Mouse (Mus musculus): ENCODE measurements at regions not wholly inside any gene's neighbourhood (a gene's known extent, or its start where the extent isn't known, plus 50 kb on each side); places are given as distances from the start of the nearest gene placed in this dataset.

GRCm38 (mm10) chr1:184497007-184497406, 235.4 kb downstream of the Hlx start:
- Histone ChIP-seq H3K4me3 (replicated peaks) (no peak overlapping the region), H3K4me2 (no peak overlapping the region), H3K4me1 (replicated peaks) (no peaks in the 10 kb centered on the region), H3K9me3 (0 out of 2 replicates have a peak, but pooled peaks cover 6% of the 10 kb centered on the region), H3K9ac (replicated peaks) (no peak overlapping the region), H3K27me3 (no peaks in the 10 kb centered on the region), H3K27ac (no peak overlapping the region), H3K36me3 (no peaks in the 10 kb centered on the region)
- WGBS = 39% methylated on average over 1 of the region's 1 CpGs
- ATAC-seq (ENCODE audit: insufficient number of reproducible peaks, insufficient read depth, low FRiP score, low TSS enrichment, low read depth) = no peak

- no peaks in the 10 kb centered on the region for H3K27me3 ChIP-seq
- no peak for ATAC-seq (ENCODE audit: insufficient number of reproducible peaks, insufficient read depth, low FRiP score, low TSS enrichment, low read depth)
- no peak overlapping the region for H3K27ac ChIP-seq
- H3K4me2 ChIP-seq = no peak overlapping the region
- H3K4me1 ChIP-seq (replicated peaks) = peaks cover 10% of the 10 kb centered on the region
- H3K36me3 ChIP-seq = no peaks in the 10 kb centered on the region
- 0 out of 2 replicates have a peak, but pooled peaks cover 6% of the 10 kb centered on the region for H3K9me3 ChIP-seq
- no peak overlapping the region for H3K4me3 ChIP-seq (replicated peaks)
- WGBS = 69% methylated on average over 8 of the region's 8 CpGs
- no peak overlapping the region for H3K9ac ChIP-seq (replicated peaks)
Measured at GRCm38 (mm10) chr1:184493811-184494210, 238.6 kb downstream of the Hlx start.

GRCm38 (mm10) chr1:184492115-184492514, 240.3 kb downstream of the Hlx start:
- no peak for ATAC-seq (ENCODE audit: insufficient number of reproducible peaks, insufficient read depth, low FRiP score, low TSS enrichment, low read depth)

DNA sequence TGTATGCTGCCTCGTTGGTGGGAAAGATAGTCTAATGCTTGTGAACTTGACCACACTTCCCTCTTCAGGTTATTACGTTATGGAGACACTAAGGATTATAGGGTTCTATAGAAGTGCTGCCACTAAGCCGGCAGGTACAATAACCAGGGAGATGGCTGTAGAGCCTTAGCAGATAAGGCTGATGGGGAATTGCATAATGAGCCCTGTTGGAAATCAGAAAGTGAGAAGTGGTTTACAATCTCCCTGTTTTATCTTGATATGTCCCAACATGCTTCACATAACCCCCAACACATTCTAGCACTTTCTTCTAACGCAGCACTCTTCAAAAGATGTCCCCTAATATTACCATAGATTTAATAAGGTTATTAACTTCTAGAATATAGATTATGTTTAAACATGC, 241.2 kb downstream of the Hlx start:
- no peak for ATAC-seq (ENCODE audit: insufficient number of reproducible peaks, insufficient read depth, low FRiP score, low TSS enrichment, low read depth)
- H3K27me3 ChIP-seq = no peaks in the 10 kb centered on the region
- no peaks in the 10 kb centered on the region for H3K36me3 ChIP-seq
- H3K9ac ChIP-seq (replicated peaks) = no peak overlapping the region
- no peaks in the 10 kb centered on the region for H3K9me3 ChIP-seq
- H3K4me3 ChIP-seq (replicated peaks) = no peak overlapping the region
- WGBS = 75% methylated on average over 4 of the region's 4 CpGs
- no peak overlapping the region for H3K27ac ChIP-seq
- H3K4me1 ChIP-seq (replicated peaks) = peaks cover 18% of the 10 kb centered on the region
- no peak overlapping the region for H3K4me2 ChIP-seq

More at GRCm38 (mm10) chr1:184492115-184492514, 240.3 kb downstream of the Hlx start:
- no peak overlapping the region for H3K4me3 ChIP-seq (replicated peaks)
- no peaks in the 10 kb centered on the region for H3K9me3 ChIP-seq
- no peak overlapping the region for H3K4me2 ChIP-seq
- no peak overlapping the region for H3K27ac ChIP-seq
- no peaks in the 10 kb centered on the region for H3K36me3 ChIP-seq
- H3K9ac ChIP-seq (replicated peaks) = no peak overlapping the region
- peaks cover 18% of the 10 kb centered on the region for H3K4me1 ChIP-seq (replicated peaks)
- WGBS = 95% methylated on average over 3 of the region's 3 CpGs
- no peaks in the 10 kb centered on the region for H3K27me3 ChIP-seq

GRCm38 (mm10) chr1:184487409-184487808, 245.0 kb downstream of the Hlx start:
- peaks cover 18% of the 10 kb centered on the region for H3K4me1 ChIP-seq (replicated peaks)
- ATAC-seq (ENCODE audit: insufficient number of reproducible peaks, insufficient read depth, low FRiP score, low TSS enrichment, low read depth) = no peak; the same call in 1 of the 2 replicates
- no peak overlapping the region for H3K4me2 ChIP-seq
- H3K9ac ChIP-seq (replicated peaks) = no peak overlapping the region
- 29% methylated on average over 6 of the region's 6 CpGs for WGBS
- H3K27ac ChIP-seq = no peak overlapping the region
- H3K4me3 ChIP-seq (replicated peaks) = no peak overlapping the region
- H3K27me3 ChIP-seq = peaks cover 16% of the 10 kb centered on the region
- H3K36me3 ChIP-seq = no peaks in the 10 kb centered on the region
- no peaks in the 10 kb centered on the region for H3K9me3 ChIP-seq

DNA sequence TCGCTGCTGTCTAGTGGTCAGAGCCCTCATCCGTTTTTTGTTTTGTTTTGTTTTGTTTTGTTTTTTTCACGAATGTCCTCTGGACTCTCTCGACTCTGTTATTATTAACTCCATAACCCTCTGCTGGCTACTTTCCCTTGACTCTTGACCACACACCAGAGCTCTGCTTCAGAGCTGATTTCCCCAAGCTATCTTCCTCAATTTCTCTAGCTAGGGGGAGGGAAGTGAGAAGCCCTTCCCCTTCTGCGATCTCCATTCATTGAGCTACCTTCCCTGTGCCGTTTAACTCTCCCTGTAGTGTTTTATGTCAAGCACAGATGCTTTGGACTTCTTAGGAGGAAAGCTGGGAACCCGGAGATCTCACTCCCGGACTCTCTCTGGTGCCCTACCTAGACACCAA, 247.6 kb downstream of the Hlx start:
- H3K9ac ChIP-seq (replicated peaks) = no peak overlapping the region
- no peak overlapping the region for H3K4me2 ChIP-seq
- no peaks in the 10 kb centered on the region for H3K9me3 ChIP-seq
- H3K4me1 ChIP-seq (replicated peaks) = peaks cover 17% of the 10 kb centered on the region
- 78% methylated on average over 8 of the region's 8 CpGs for WGBS
- no peaks in the 10 kb centered on the region for H3K36me3 ChIP-seq
- H3K27ac ChIP-seq = no peak overlapping the region
- peaks cover 16% of the 10 kb centered on the region for H3K27me3 ChIP-seq
- ATAC-seq (ENCODE audit: insufficient number of reproducible peaks, insufficient read depth, low FRiP score, low TSS enrichment, low read depth) = no peak
- no peak overlapping the region for H3K4me3 ChIP-seq (replicated peaks)

DNA sequence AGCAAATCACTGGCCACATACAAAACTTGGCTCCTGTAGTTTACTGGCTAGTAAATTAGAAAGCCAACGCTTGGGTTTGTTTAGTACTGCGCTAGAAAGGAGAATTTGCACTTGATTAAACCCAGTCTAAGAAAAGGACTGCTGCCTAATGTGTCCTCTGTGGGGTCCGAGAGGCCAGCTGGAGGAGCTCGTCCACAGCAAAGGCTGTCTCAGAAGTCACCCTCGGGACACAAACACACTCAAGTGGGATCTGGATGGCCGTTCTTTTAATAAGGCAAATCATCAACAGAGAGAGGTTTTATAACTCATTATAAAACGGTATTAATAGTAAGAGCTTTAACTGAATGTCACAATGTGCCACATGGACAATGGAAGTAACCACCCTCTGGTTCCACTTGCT, 249.0 kb downstream of the Hlx start:
- Histone ChIP-seq H3K4me3 (replicated peaks) (no peak overlapping the region), H3K4me1 (replicated peaks) (peaks cover 7% of the 10 kb centered on the region; the same call in 1 of the 2 replicates), H3K27ac (no peak overlapping the region), H3K27me3 (peaks cover 16% of the 10 kb centered on the region), H3K9me3 (no peaks in the 10 kb centered on the region), H3K9ac (replicated peaks) (no peak overlapping the region), H3K36me3 (no peaks in the 10 kb centered on the region), H3K4me2 (no peak overlapping the region)
- ATAC-seq (ENCODE audit: insufficient number of reproducible peaks, insufficient read depth, low FRiP score, low TSS enrichment, low read depth) = no peak
- WGBS = 54% methylated on average over 7 of the region's 7 CpGs

DNA sequence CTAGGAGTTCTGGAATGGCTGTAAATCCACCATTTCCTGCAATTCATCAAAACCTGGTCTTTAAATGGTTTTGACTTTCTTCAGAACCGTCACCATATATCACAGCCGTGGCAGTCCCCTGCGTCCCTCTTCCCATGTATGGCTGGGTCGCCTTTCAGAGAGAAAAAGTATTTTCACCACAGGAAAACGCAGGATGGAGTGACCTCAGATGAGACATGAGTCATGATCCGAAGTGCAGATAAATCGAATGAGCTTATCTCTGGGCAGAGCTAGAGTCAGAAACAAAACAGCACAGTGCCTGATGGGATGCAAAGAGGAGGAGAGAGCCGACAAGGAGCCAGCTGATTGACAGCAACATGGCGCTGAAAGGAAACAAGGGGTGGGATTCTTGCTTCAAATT, 250.4 kb downstream of the Hlx start:
- H3K9ac ChIP-seq (replicated peaks) = no peak overlapping the region
- H3K36me3 ChIP-seq = no peaks in the 10 kb centered on the region
- H3K27ac ChIP-seq = no peak overlapping the region
- peaks cover 5% of the 10 kb centered on the region; the same call in 1 of the 2 replicates for H3K4me1 ChIP-seq (replicated peaks)
- H3K9me3 ChIP-seq = no peaks in the 10 kb centered on the region
- no peak overlapping the region for H3K4me2 ChIP-seq
- 64% methylated on average over 9 of the region's 9 CpGs for WGBS
- H3K4me3 ChIP-seq (replicated peaks) = no peak overlapping the region
- ATAC-seq (ENCODE audit: insufficient number of reproducible peaks, insufficient read depth, low FRiP score, low TSS enrichment, low read depth) = no peak
- peaks cover 16% of the 10 kb centered on the region for H3K27me3 ChIP-seq

DNA sequence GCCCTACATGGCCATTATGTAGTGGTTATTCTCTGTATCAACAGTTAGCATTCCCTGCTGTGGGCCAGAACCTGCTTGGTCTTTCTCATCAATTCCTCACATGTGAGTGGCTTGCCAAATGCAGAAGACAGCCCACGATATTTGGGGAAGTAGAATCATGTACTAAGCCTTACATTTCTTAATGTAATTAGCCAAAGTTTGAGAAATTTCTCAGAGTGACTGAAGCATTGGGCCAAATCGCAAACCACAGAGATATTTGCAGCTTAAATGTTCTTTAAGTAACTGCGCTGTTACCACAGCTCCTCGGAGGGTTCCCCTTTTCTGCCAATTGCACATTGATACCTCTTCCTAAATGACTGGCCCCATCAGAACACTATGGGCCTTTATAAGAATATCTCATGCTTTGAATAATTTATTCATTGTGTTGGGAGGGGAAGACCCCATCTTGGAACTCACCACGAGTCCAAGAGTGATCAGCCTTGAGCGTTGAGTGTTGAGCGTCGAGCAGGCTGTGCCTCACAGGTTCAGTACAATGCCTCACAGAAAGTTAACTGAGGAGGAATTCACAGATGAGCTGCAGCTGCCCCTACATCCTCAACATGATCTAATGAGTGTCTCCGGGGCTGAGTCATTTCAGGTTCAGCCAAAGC, 251.7 kb downstream of the Hlx start:
- Histone ChIP-seq H3K27me3 (peaks cover 12% of the 10 kb centered on the region), H3K27ac (no peak overlapping the region), H3K4me3 (replicated peaks) (no peak overlapping the region), H3K36me3 (no peaks in the 10 kb centered on the region), H3K9ac (replicated peaks) (no peak overlapping the region), H3K9me3 (no peaks in the 10 kb centered on the region), H3K4me2 (no peak overlapping the region), H3K4me1 (replicated peaks) (peaks cover 5% of the 10 kb centered on the region; the same call in 1 of the 2 replicates)
- no peak for ATAC-seq (ENCODE audit: insufficient number of reproducible peaks, insufficient read depth, low FRiP score, low TSS enrichment, low read depth)
- WGBS = 92% methylated on average over 9 of the region's 9 CpGs

DNA sequence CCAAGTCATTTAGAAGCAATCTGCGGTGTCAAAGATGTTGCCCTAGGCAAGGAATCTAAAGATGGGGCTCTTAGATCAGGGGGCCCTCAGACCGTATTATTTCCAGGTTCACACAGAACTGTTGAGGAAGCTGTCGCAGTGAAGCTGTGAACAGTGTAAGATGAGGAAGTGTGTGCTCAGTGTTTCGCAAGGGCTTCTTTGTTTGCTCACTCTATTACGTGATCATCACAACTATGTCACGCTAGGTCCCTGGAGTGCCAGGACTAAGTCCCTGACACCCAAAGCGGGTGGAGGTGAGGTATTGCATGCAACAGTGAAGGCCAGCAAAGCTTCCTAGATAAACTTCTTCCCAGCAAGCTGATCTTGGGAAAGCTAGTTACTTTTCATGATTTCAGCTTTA, 254.4 kb downstream of the Hlx start:
- Histone ChIP-seq H3K4me1 (replicated peaks) (peaks cover 5% of the 10 kb centered on the region; the same call in 1 of the 2 replicates), H3K9ac (replicated peaks) (no peak overlapping the region), H3K36me3 (no peaks in the 10 kb centered on the region), H3K9me3 (no peaks in the 10 kb centered on the region), H3K27me3 (no peaks in the 10 kb centered on the region), H3K4me3 (replicated peaks) (no peak overlapping the region), H3K27ac (no peak overlapping the region), H3K4me2 (no peak overlapping the region)
- WGBS = 82% methylated on average over 7 of the region's 7 CpGs
- ATAC-seq (ENCODE audit: insufficient number of reproducible peaks, insufficient read depth, low FRiP score, low TSS enrichment, low read depth) = no peak

- no peak overlapping the region for H3K9ac ChIP-seq (replicated peaks)
- no peak overlapping the region for H3K4me2 ChIP-seq
- H3K4me1 ChIP-seq (replicated peaks) = no peaks in the 10 kb centered on the region
- peaks cover 13% of the 10 kb centered on the region for H3K27me3 ChIP-seq
- no peaks in the 10 kb centered on the region for H3K36me3 ChIP-seq
- no peak overlapping the region for H3K27ac ChIP-seq
- H3K9me3 ChIP-seq = no peaks in the 10 kb centered on the region
- ATAC-seq (ENCODE audit: insufficient number of reproducible peaks, insufficient read depth, low FRiP score, low TSS enrichment, low read depth) = no peak
- no peak overlapping the region for H3K4me3 ChIP-seq (replicated peaks)
- WGBS = 64% methylated on average over 9 of the region's 9 CpGs
Measured at GRCm38 (mm10) chr1:184462481-184463124, 269.8 kb downstream of the Hlx start.

DNA sequence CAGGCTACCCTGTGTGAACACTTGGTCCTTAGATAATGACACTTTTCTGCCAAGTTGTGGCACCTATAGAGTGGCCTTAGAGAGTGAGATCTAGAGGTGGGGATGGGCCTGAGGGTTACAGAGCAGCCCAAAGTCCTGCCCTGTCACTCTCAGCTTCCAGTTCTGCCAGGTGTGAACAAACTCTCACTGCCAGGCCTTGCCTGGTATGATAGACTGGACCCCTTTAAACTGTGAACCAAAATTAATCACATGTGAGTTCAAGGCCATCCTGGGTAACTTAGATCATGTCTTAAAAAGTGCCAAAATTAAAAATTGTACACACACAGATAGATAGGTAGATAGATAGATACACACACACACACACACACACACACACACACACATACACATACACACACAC, 271.0 kb downstream of the Hlx start:
- no peak for ATAC-seq (ENCODE audit: insufficient number of reproducible peaks, insufficient read depth, low FRiP score, low TSS enrichment, low read depth)
- no peak overlapping the region for H3K9ac ChIP-seq (replicated peaks)
- no peaks in the 10 kb centered on the region for H3K9me3 ChIP-seq
- no peak overlapping the region for H3K4me2 ChIP-seq
- H3K27ac ChIP-seq = no peak overlapping the region
- peaks cover 20% of the 10 kb centered on the region for H3K27me3 ChIP-seq
- no peaks in the 10 kb centered on the region for H3K4me1 ChIP-seq (replicated peaks)
- H3K4me3 ChIP-seq (replicated peaks) = no peak overlapping the region
- no peaks in the 10 kb centered on the region for H3K36me3 ChIP-seq

Data from limb, embryonic 12.5 days (tissue).